In genomic region chr6:116671768-116672167, GRCm38 (mm10) we compare ENCODE assay signal across 13 mouse cellular contexts. TPM values are rescaled to one million over a fixed set of nuclear protein-coding genes. Genes with fewer than 3 reads are reported as not detected.
DNase-seq lines count a peak whose midpoint lies in the region; ATAC-seq and TF ChIP-seq lines count a peak whose summit lies in the region.
"Had no signal": no experiment of that assay in that cellular context is flagged by ENCODE, and none has a peak within 500 bp of the region (broad histone marks: within the 10 kb centered on the region; RNA-seq: fewer than 3 reads in every experiment).

No protein-coding gene starts in this region.

- H3K9me3 ChIP-seq in forebrain, embryonic 12.5 days, result no peaks in the 10 kb centered on the region
- no peaks in the 10 kb centered on the region for H3K9me3 ChIP-seq in forebrain, embryonic 15.5 days
- no peaks in the 10 kb centered on the region for H3K9me3 ChIP-seq in stomach, embryonic 16.5 days (replicated peaks; ENCODE audit: control insufficient read depth, low read length)
- H3K9me3 ChIP-seq in stomach, postnatal 0 days (ENCODE audit: control insufficient read depth, low read length), result no peaks in the 10 kb centered on the region
- no peaks in the 10 kb centered on the region for H3K9me3 ChIP-seq in midbrain, embryonic 12.5 days

- TF ChIP-seq CTCF in stomach, postnatal 0 days (IDR thresholded peaks at IDR 0.05; ENCODE audit: low read depth), result no peak

- peak overlapping the region; percentile 86; the same call in 1 of the 2 replicates for H3K27ac ChIP-seq in forebrain, embryonic 12.5 days
- H3K27ac ChIP-seq in forebrain, embryonic 15.5 days (replicated peaks), result no peak overlapping the region
- H3K27ac ChIP-seq in stomach, embryonic 16.5 days (ENCODE audit: low read length), result no peak overlapping the region
- H3K27ac ChIP-seq in stomach, postnatal 0 days (replicated peaks), result no peak overlapping the region
- H3K27ac ChIP-seq in midbrain, embryonic 12.5 days (replicated peaks), result peak overlapping the region; percentile 84; the same call in 1 of the 2 replicates
- H3K27ac ChIP-seq: layer of hippocampus, adult 2 months had no signal

- TF ChIP-seq EP300 in stomach, postnatal 0 days (optimal IDR thresholded peaks at IDR 0.05), result no peak

- 0 out of 2 replicates have a peak overlapping the region, but pooled peaks have one; percentile 7 for H3K4me3 ChIP-seq in forebrain, embryonic 12.5 days (replicated peaks)
- no peak overlapping the region for H3K4me3 ChIP-seq in forebrain, embryonic 15.5 days
- no peak overlapping the region for H3K4me3 ChIP-seq in stomach, embryonic 16.5 days (replicated peaks; ENCODE audit: low read length)
- H3K4me3 ChIP-seq in stomach, postnatal 0 days (ENCODE audit: low read depth, low read length), result no peak overlapping the region
- H3K4me3 ChIP-seq in midbrain, embryonic 12.5 days, result peak overlapping the region; percentile 58
- H3K4me3 ChIP-seq: layer of hippocampus, adult 2 months; myocyte had no signal

- H3K4me1 ChIP-seq in forebrain, embryonic 12.5 days, result peaks cover 65% of the 10 kb centered on the region
- H3K4me1 ChIP-seq in forebrain, embryonic 15.5 days, result peaks cover 49% of the 10 kb centered on the region
- H3K4me1 ChIP-seq in stomach, embryonic 16.5 days (ENCODE audit: control insufficient read depth, insufficient read depth, low read length), result peaks cover 20% of the 10 kb centered on the region
- no peaks in the 10 kb centered on the region; the same call in 1 of the 2 replicates for H3K4me1 ChIP-seq in stomach, postnatal 0 days (replicated peaks; ENCODE audit: control insufficient read depth, insufficient read depth)
- H3K4me1 ChIP-seq in midbrain, embryonic 12.5 days, result peaks cover 56% of the 10 kb centered on the region

- no peak for ATAC-seq in forebrain, embryonic 12.5 days (ENCODE audit: low FRiP score)
- no peak for ATAC-seq in forebrain, embryonic 15.5 days (replicated peaks)
- no peak for ATAC-seq in stomach, embryonic 16.5 days (ENCODE audit: insufficient read depth, low FRiP score)
- no peak for ATAC-seq in stomach, postnatal 0 days (ENCODE audit: low FRiP score, low TSS enrichment)
- ATAC-seq in midbrain, embryonic 12.5 days (ENCODE audit: low FRiP score, low read depth), result no peak
- ATAC-seq in erythroblast, adult 5-6 weeks (replicated peaks; ENCODE audit: low FRiP score, poor library complexity, severe bottlenecking), result no peak

- no peak for DNase-seq in stomach, postnatal 0 days (ENCODE audit: low spot score)
- no peak for DNase-seq in adrenal gland, postnatal 14 days
- DNase-seq in lung, postnatal 14 days, result no peak
- DNase-seq: cerebellum, adult 8-10 months; kidney, adult 18-20 months; thymus, adult 2 months had no signal

- WGBS in forebrain, embryonic 12.5 days, result 78% methylated on average over 4 of the region's 4 CpGs
- WGBS in forebrain, embryonic 15.5 days, result 86% methylated on average over 4 of the region's 4 CpGs
- WGBS in stomach, embryonic 16.5 days, result 86% methylated on average over 4 of the region's 4 CpGs
- WGBS in stomach, postnatal 0 days, result 82% methylated on average over 4 of the region's 4 CpGs
- WGBS in midbrain, embryonic 12.5 days, result 67% methylated on average over 4 of the region's 4 CpGs

- peaks cover 18% of the 10 kb centered on the region; the same call in 1 of the 2 replicates for H3K27me3 ChIP-seq in forebrain, embryonic 12.5 days
- H3K27me3 ChIP-seq in forebrain, embryonic 15.5 days, result no peaks in the 10 kb centered on the region
- H3K27me3 ChIP-seq in stomach, embryonic 16.5 days (ENCODE audit: control insufficient read depth, insufficient read depth, low read length), result no peaks in the 10 kb centered on the region
- H3K27me3 ChIP-seq in stomach, postnatal 0 days (ENCODE audit: control insufficient read depth, insufficient read depth, low read length), result no peaks in the 10 kb centered on the region
- peaks cover 21% of the 10 kb centered on the region for H3K27me3 ChIP-seq in midbrain, embryonic 12.5 days

- no peak overlapping the region for H3K9ac ChIP-seq in forebrain, embryonic 12.5 days
- H3K9ac ChIP-seq in forebrain, embryonic 15.5 days (replicated peaks), result no peak overlapping the region
- H3K9ac ChIP-seq in stomach, embryonic 16.5 days (ENCODE audit: low read length), result no peak overlapping the region
- H3K9ac ChIP-seq in stomach, postnatal 0 days (ENCODE audit: low read length), result no peak overlapping the region
- peak overlapping the region; percentile 37; the same call in 1 of the 2 replicates for H3K9ac ChIP-seq in midbrain, embryonic 12.5 days (replicated peaks)

- H3K36me3 ChIP-seq in forebrain, embryonic 12.5 days (replicated peaks), result no peaks in the 10 kb centered on the region
- H3K36me3 ChIP-seq in forebrain, embryonic 15.5 days, result no peaks in the 10 kb centered on the region
- no peaks in the 10 kb centered on the region for H3K36me3 ChIP-seq in stomach, embryonic 16.5 days (ENCODE audit: control insufficient read depth, insufficient read depth, low read length)
- H3K36me3 ChIP-seq in stomach, postnatal 0 days (ENCODE audit: control insufficient read depth, insufficient read depth, low read length), result no peaks in the 10 kb centered on the region
- no peaks in the 10 kb centered on the region for H3K36me3 ChIP-seq in midbrain, embryonic 12.5 days

- H3K4me2 ChIP-seq in forebrain, embryonic 12.5 days, result peak overlapping the region; percentile 82
- H3K4me2 ChIP-seq in forebrain, embryonic 15.5 days (replicated peaks), result no peak overlapping the region
- H3K4me2 ChIP-seq in stomach, embryonic 16.5 days (ENCODE audit: low read depth, low read length), result 0 out of 2 replicates have a peak overlapping the region, but pooled peaks have one; percentile 16
- no peak overlapping the region for H3K4me2 ChIP-seq in stomach, postnatal 0 days (replicated peaks; ENCODE audit: low read depth)
- peak overlapping the region; percentile 90 for H3K4me2 ChIP-seq in midbrain, embryonic 12.5 days (replicated peaks)

RNA-seq across cellular contexts. Expression of gene Rassf4, which starts 2.0 kb away (rescaled TPM):
- polyA plus RNA-seq in forebrain, embryonic 12.5 days (2016; fragmentation: Nextera tagmentation; extraction: Ambion mirVana), result 17.1 and 19.9 TPM in 2 replicates
- polyA plus RNA-seq in forebrain, embryonic 15.5 days (2015; fragmentation: Nextera tagmentation; extraction: Ambion mirVana), result 9.9 and 10.2 TPM in 2 replicates
- 8.8 and 10.3 TPM in 2 replicates for polyA plus RNA-seq in stomach, embryonic 16.5 days (2015; fragmentation: Nextera tagmentation; extraction: Ambion mirVana)
- polyA plus RNA-seq in stomach, postnatal 0 days (2015; fragmentation: Nextera tagmentation; extraction: Ambion mirVana), result 4.1 and 5.6 TPM in 2 replicates
- 31.2 and 35.2 TPM in 2 replicates for polyA plus RNA-seq in midbrain, embryonic 12.5 days (2016; fragmentation: Nextera tagmentation; extraction: Ambion mirVana)
- 5.7 and 11.8 TPM in 2 replicates for total RNA-seq in adrenal gland, postnatal 14 days (2021)
- 18.6 and 21.1 TPM in 2 replicates for total RNA-seq in erythroblast, adult 5-6 weeks (2015; ENCODE audit: low replicate concordance)
- total RNA-seq in erythroblast, adult 5-6 weeks (2017; ENCODE audit: low replicate concordance), result 9.5 and 13.4 TPM in 2 replicates

RNA-seq across cellular contexts. Expression of gene Depp1, which starts 21.4 kb away (rescaled TPM):
- 4.2 and 4.8 TPM in 2 replicates for polyA plus RNA-seq in forebrain, embryonic 12.5 days (2016; fragmentation: Nextera tagmentation; extraction: Ambion mirVana)
- polyA plus RNA-seq in forebrain, embryonic 15.5 days (2015; fragmentation: Nextera tagmentation; extraction: Ambion mirVana), result 7.2 and 8.1 TPM in 2 replicates
- 30.6 and 40.4 TPM in 2 replicates for polyA plus RNA-seq in stomach, embryonic 16.5 days (2015; fragmentation: Nextera tagmentation; extraction: Ambion mirVana)
- 31.6 and 37.0 TPM in 2 replicates for polyA plus RNA-seq in stomach, postnatal 0 days (2015; fragmentation: Nextera tagmentation; extraction: Ambion mirVana)
- 4.2 and 7.1 TPM in 2 replicates for polyA plus RNA-seq in midbrain, embryonic 12.5 days (2016; fragmentation: Nextera tagmentation; extraction: Ambion mirVana)
- 67.4 and 88.3 TPM in 2 replicates for total RNA-seq in adrenal gland, postnatal 14 days (2021)
- total RNA-seq in erythroblast, adult 5-6 weeks (2015; ENCODE audit: low replicate concordance), result not detected in 2 replicates
- total RNA-seq in erythroblast, adult 5-6 weeks (2017; ENCODE audit: low replicate concordance), result 0.77 TPM in 1 of 2 replicates, not detected in the other

RNA-seq across cellular contexts. Expression of gene Zfp422, which starts 43.0 kb away (rescaled TPM):
- 316 and 342 TPM in 2 replicates for polyA plus RNA-seq in forebrain, embryonic 12.5 days (2016; fragmentation: Nextera tagmentation; extraction: Ambion mirVana)
- polyA plus RNA-seq in forebrain, embryonic 15.5 days (2015; fragmentation: Nextera tagmentation; extraction: Ambion mirVana), result 218 and 222 TPM in 2 replicates
- polyA plus RNA-seq in stomach, embryonic 16.5 days (2015; fragmentation: Nextera tagmentation; extraction: Ambion mirVana), result 119 and 123 TPM in 2 replicates
- 52.4 and 54.4 TPM in 2 replicates for polyA plus RNA-seq in stomach, postnatal 0 days (2015; fragmentation: Nextera tagmentation; extraction: Ambion mirVana)
- 295 and 296 TPM in 2 replicates for polyA plus RNA-seq in midbrain, embryonic 12.5 days (2016; fragmentation: Nextera tagmentation; extraction: Ambion mirVana)
- total RNA-seq in adrenal gland, postnatal 14 days (2021), result 23.9 and 26.2 TPM in 2 replicates
- 18.6 and 21.1 TPM in 2 replicates for total RNA-seq in erythroblast, adult 5-6 weeks (2015; ENCODE audit: low replicate concordance)
- 3.9 and 8.5 TPM in 2 replicates for total RNA-seq in erythroblast, adult 5-6 weeks (2017; ENCODE audit: low replicate concordance)

RNA-seq across cellular contexts. Expression of gene Tmem72, which starts 44.9 kb away (rescaled TPM):
- polyA plus RNA-seq in forebrain, embryonic 12.5 days (2016; fragmentation: Nextera tagmentation; extraction: Ambion mirVana), result 0.11 and 0.14 TPM in 2 replicates
- polyA plus RNA-seq in forebrain, embryonic 15.5 days (2015; fragmentation: Nextera tagmentation; extraction: Ambion mirVana), result 0.36 and 1.4 TPM in 2 replicates
- 0.11 and 0.40 TPM in 2 replicates for polyA plus RNA-seq in stomach, embryonic 16.5 days (2015; fragmentation: Nextera tagmentation; extraction: Ambion mirVana)
- 0.05 and 0.08 TPM in 2 replicates for polyA plus RNA-seq in stomach, postnatal 0 days (2015; fragmentation: Nextera tagmentation; extraction: Ambion mirVana)
- 0.08 and 0.13 TPM in 2 replicates for polyA plus RNA-seq in midbrain, embryonic 12.5 days (2016; fragmentation: Nextera tagmentation; extraction: Ambion mirVana)
- 0.04 and 0.08 TPM in 2 replicates for total RNA-seq in adrenal gland, postnatal 14 days (2021)
- total RNA-seq in erythroblast, adult 5-6 weeks (2015; ENCODE audit: low replicate concordance), result 0.42 TPM in 1 of 2 replicates, not detected in the other
- total RNA-seq in erythroblast, adult 5-6 weeks (2017; ENCODE audit: low replicate concordance), result 0.09 and 0.56 TPM in 2 replicates

Comparison
In these comparisons a context has a peak if more than half of its experiments do, and no peak if none do; other contexts are left out.
1. H3K27ac ChIP-seq: peak in forebrain, embryonic 12.5 days (single experiment) and midbrain, embryonic 12.5 days (single experiment); none in forebrain, embryonic 15.5 days (single experiment), stomach, embryonic 16.5 days (single experiment) and stomach, postnatal 0 days (single experiment).
2. H3K4me2 ChIP-seq: peak in forebrain, embryonic 12.5 days (single experiment), stomach, embryonic 16.5 days (single experiment) and midbrain, embryonic 12.5 days (single experiment); none in forebrain, embryonic 15.5 days (single experiment) and stomach, postnatal 0 days (single experiment).
3. H3K4me3 ChIP-seq: peak in forebrain, embryonic 12.5 days (single experiment) and midbrain, embryonic 12.5 days (single experiment); none in forebrain, embryonic 15.5 days (single experiment), stomach, embryonic 16.5 days (single experiment) and stomach, postnatal 0 days (single experiment).